Mouse (Mus musculus) intestine, embryonic 16.5 days (tissue): ENCODE data around the gene Gm37240. TPM values are rescaled to one million over a fixed set of nuclear protein-coding genes. Genes with fewer than 3 reads are reported as not detected.
A peak's percentile ranks its signal among the peaks of the same experiment; 100 is the strongest.

Source experiments
- ATAC-seq: fragments of 200-750 bp; cut with Nextera tagmentation; 2 replicates; pipeline ENCODE4 v1.8.0; 2017; ENCODE audit warnings: moderate TSS enrichment, moderate library complexity
- H3K27ac ChIP-seq: fragments of 300-500 bp; sonication (generic); 2 replicates; pipeline ENCODE4 v1.5.1; 2014; ENCODE audit warnings: mild to moderate bottlenecking, low read length
- H3K27me3 ChIP-seq: fragments of 300-500 bp; sonication (generic); replicated peaks from 2 replicates; pipeline ENCODE4 v1.6.1; 2014; ENCODE audit warnings: low read length, control low read depth, mixed read lengths; ENCODE audit not compliant: control insufficient read depth, insufficient read depth
- H3K36me3 ChIP-seq: fragments of 300-500 bp; sonication (generic); 2 replicates; pipeline ENCODE4 v1.6.1; 2014; ENCODE audit warnings: low read length, control low read depth; ENCODE audit not compliant: control insufficient read depth, insufficient read depth
- H3K4me1 ChIP-seq: fragments of 300-500 bp; sonication (generic); 2 replicates; pipeline ENCODE4 v1.6.1; 2014; ENCODE audit warnings: low read length, control low read depth, mixed read lengths; ENCODE audit not compliant: control insufficient read depth, insufficient read depth
- H3K4me2 ChIP-seq: fragments of 300-500 bp; sonication (generic); 2 replicates; pipeline ENCODE4 v1.6.1; 2014; ENCODE audit warnings: low read depth, low read length, control low read depth
- H3K4me3 ChIP-seq: fragments of 300-500 bp; sonication (generic); 2 replicates; pipeline ENCODE4 v1.5.1; 2014; ENCODE audit warnings: mild to moderate bottlenecking, low read length
- H3K9ac ChIP-seq: fragments of 300-500 bp; sonication (generic); 2 replicates; pipeline ENCODE4 v1.6.1; 2014; ENCODE audit warnings: low read depth, low read length
- H3K9me3 ChIP-seq: fragments of 300-500 bp; sonication (generic); 2 replicates; pipeline ENCODE4 v1.6.1; 2016; ENCODE audit warnings: low read length, control low read depth; ENCODE audit not compliant: control insufficient read depth
- WGBS: fragments of 180-500 bp; shearing (Covaris S2); extraction: QIAGEN DNeasy Blood & Tissue Kit; methylation state at CpG from one replicate; pipeline ENCODE4 v1.1.7; 2014; 5-methylcytosine and 5-hydroxymethylcytosine counted together
- polyA plus RNA-seq: library from polyadenylated mRNA; unstranded; fragments of >200 nt; fragmentation: Nextera tagmentation; extraction: Ambion mirVana; gene quantifications from 2 replicates; pipeline ENCODE4 v1.2.1, GENCODE M21; 2015

Gm37240 gene
- polyA plus RNA-seq, 1 experiment from 2014 or later: 6.8 TPM

DNA sequence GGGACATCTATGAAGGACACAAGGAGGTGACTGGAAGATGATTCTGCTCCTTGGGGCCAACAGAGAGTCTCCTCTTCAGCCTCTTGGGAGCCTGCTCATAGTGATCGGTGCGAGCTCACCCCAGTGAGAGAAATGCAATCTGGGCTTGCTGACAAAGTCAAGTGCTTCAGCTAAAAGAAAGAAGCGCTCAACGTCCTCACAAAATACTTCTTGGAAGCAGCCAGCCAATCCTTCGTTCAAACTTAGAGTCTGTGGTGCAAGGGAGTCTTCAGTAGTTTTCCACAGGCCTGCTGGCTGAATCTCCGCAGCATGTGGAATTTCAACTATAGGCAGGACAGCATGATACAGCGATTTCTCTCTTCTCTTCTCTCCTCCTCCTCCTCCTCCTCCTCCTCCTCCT is 680.8 kb downstream of the Gm37240 start:
- H3K9ac ChIP-seq: no peak overlapping the region
- no peak overlapping the region for H3K4me2 ChIP-seq
- WGBS: 74% methylated on average over 7 of the region's 7 CpGs
- no peak overlapping the region for H3K4me3 ChIP-seq
- no peaks in the 10 kb centered on the region for H3K9me3 ChIP-seq
- H3K36me3 ChIP-seq: no peaks in the 10 kb centered on the region
- peaks cover 5% of the 10 kb centered on the region; the same call in 1 of the 2 replicates for H3K4me1 ChIP-seq
- no peak for ATAC-seq
- no peak overlapping the region for H3K27ac ChIP-seq
- H3K27me3 ChIP-seq: no peaks in the 10 kb centered on the region

DNA sequence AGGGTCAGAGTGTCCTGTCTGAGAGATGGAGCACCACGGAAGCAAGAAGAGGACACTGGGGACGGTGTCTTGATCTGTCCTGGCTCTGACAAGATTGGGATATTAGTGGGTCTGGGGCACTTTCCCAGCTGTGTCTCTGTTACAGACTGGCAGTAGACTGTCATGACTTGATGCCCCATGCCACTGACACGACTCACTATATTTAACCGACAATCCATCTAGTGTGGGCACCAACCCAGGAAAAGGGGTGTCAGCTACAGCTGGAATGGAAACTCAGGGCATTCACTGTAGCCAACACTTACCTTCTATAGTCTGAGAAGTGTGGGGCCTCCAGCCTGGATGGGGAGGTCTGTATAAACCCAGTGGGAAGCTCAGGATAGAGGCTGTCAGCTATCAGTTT is 681.4 kb downstream of the Gm37240 start:
- Histone ChIP-seq H3K27ac (no peak overlapping the region), H3K9me3 (no peaks in the 10 kb centered on the region), H3K4me1 (peaks cover 5% of the 10 kb centered on the region; the same call in 1 of the 2 replicates), H3K27me3 (no peaks in the 10 kb centered on the region), H3K4me2 (no peak overlapping the region), H3K4me3 (no peak overlapping the region), H3K36me3 (no peaks in the 10 kb centered on the region), H3K9ac (no peak overlapping the region)
- ATAC-seq: no peak
- WGBS: 86% methylated on average over 4 of the region's 4 CpGs

DNA sequence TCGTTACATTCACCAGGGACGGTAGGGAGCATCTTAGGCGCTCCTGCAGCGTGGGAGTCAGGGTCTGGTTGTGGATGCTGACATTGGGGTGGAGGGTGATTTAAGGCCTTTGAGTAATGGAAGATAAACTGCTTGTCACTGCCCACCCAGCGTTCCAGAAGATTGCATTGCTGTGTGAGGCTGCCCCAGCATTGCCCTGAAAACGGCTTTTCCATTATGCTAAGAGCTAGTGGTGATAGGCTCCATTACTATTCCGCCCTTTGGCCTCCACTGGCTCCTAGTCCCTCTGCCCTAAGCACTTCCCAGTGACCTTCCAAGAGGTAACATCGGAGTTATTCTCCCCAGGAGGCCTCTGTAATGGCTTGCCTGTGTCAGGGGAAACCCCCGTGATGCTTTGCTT is 683.7 kb downstream of the Gm37240 start:
- Histone ChIP-seq H3K9ac (no peak overlapping the region), H3K36me3 (no peaks in the 10 kb centered on the region), H3K27me3 (no peaks in the 10 kb centered on the region), H3K9me3 (no peaks in the 10 kb centered on the region), H3K4me1 (no peaks in the 10 kb centered on the region), H3K4me2 (no peak overlapping the region), H3K4me3 (no peak overlapping the region), H3K27ac (no peak overlapping the region)
- WGBS: 58% methylated on average over 9 of the region's 9 CpGs
- no peak for ATAC-seq

DNA sequence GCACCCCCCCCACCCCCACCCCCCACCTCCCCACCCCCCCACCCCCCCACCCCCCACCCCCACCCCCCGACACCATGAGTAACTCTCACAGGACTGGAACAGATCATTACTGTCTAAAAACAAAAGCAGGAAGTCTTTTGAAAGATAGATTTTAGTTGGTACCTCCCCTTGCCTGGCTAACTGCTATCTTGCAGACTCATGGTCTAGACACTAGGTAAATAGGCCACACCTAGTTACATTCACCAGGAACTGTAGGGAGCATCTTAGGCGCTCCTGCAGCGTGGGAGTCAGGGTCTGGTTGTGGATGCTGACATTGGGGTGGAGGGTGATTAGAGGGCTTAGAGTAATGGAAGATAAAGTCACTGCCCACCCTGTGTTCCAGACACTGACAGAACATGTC is 684.6 kb downstream of the Gm37240 start:
- H3K9me3 ChIP-seq: no peaks in the 10 kb centered on the region
- ATAC-seq: peak; percentile 75
- no peak overlapping the region for H3K4me2 ChIP-seq
- WGBS: 36% methylated on average over 3 of the region's 3 CpGs
- no peak overlapping the region for H3K4me3 ChIP-seq
- H3K27ac ChIP-seq: no peak overlapping the region
- H3K27me3 ChIP-seq: no peaks in the 10 kb centered on the region
- no peak overlapping the region for H3K9ac ChIP-seq
- H3K36me3 ChIP-seq: no peaks in the 10 kb centered on the region
- no peaks in the 10 kb centered on the region for H3K4me1 ChIP-seq

DNA sequence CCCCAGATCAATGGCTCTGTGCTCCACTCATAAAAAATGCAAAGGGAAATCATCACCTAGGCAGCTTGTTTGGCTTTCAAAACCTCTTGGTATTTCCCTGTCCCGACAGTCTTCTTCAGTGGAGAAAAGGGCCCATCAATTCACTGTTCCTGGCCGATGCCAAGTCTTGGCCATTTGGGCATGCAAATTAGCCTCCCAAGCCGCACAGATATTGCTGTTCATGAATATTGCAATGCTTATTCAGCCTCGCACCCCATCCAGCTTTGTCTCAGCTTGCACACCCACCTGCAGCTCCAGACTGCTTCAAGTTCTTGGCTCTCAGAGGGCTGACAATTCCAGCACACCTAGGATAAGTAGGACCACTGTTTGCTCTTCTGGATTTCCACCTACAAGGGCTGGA is 685.5 kb downstream of the Gm37240 start:
- H3K9ac ChIP-seq: no peak overlapping the region
- WGBS: 74% methylated on average over 4 of the region's 4 CpGs
- H3K4me1 ChIP-seq: no peaks in the 10 kb centered on the region
- no peak for ATAC-seq
- no peaks in the 10 kb centered on the region for H3K9me3 ChIP-seq
- no peak overlapping the region for H3K4me3 ChIP-seq
- no peaks in the 10 kb centered on the region for H3K27me3 ChIP-seq
- no peaks in the 10 kb centered on the region for H3K36me3 ChIP-seq
- H3K4me2 ChIP-seq: no peak overlapping the region
- H3K27ac ChIP-seq: no peak overlapping the region

DNA sequence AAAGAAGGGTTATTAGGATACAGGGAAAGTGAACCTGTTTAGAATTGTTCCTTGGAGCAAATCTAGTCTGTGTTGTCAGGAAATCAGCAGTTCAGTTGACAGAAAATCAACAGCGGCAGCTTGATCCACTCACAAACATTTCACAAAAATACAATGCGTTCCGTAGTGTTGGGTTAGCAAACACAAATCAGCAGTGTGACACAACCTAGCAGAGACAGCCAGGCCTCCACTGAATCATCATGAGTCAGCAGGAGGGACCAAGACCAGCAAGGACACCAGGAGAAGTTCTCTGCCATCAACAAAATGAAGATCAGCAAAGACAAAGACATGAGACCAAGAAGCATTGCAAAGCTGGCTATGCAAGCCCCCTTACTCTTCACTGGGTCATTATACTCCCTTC is 688.8 kb downstream of the Gm37240 start:
- no peak for ATAC-seq
- H3K4me2 ChIP-seq: no peak overlapping the region
- no peak overlapping the region for H3K27ac ChIP-seq
- no peak overlapping the region for H3K9ac ChIP-seq
- 91% methylated on average over 3 of the region's 3 CpGs for WGBS
- H3K4me1 ChIP-seq: no peaks in the 10 kb centered on the region
- no peak overlapping the region for H3K4me3 ChIP-seq
- H3K36me3 ChIP-seq: no peaks in the 10 kb centered on the region
- H3K27me3 ChIP-seq: no peaks in the 10 kb centered on the region
- no peaks in the 10 kb centered on the region for H3K9me3 ChIP-seq

DNA sequence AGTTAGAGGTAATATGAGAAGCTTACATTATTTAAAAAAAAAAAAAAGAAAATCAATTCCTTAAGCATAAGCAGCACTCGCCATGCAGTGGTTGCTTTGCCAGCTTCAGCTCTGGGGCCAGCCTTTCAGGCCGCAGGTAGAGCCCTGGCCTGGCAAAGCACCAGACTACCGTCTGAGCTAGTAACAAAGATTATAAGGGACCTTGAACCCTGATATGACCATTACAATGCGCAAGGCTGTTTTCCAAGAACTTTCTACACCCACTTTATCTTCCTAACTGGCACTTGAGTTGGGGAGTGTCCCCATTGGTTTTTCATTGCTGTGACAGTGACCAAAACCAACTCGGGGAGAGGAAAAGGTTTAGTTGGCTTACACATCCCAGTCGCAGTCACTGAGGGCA is 690.2 kb downstream of the Gm37240 start:
- Histone ChIP-seq H3K4me1 (no peaks in the 10 kb centered on the region), H3K4me3 (no peak overlapping the region), H3K9ac (no peak overlapping the region), H3K36me3 (no peaks in the 10 kb centered on the region), H3K27me3 (no peaks in the 10 kb centered on the region), H3K27ac (no peak overlapping the region), H3K4me2 (no peak overlapping the region), H3K9me3 (no peaks in the 10 kb centered on the region)
- peak; percentile 65 for ATAC-seq
- WGBS: 72% methylated on average over 6 of the region's 6 CpGs

DNA sequence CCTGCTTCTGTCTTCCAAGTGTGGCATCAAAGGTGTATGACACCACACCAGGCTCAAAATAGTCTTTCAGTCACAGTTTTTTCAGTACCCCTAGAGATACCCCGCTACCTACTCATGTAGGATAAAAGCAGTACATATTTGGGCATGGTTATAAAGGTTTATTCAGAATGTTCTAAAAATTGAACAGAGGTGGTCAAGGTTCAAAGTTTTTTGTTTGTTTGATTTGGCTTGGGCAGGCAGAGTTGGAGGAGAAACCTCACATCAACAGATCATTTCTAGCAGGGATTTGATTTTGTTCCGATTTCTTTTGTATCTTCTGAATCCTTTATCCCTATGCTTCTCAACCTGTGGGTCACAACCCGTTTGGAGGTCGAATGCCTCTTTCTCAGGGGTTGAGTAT is 690.7 kb downstream of the Gm37240 start:
- no peaks in the 10 kb centered on the region for H3K9me3 ChIP-seq
- no peaks in the 10 kb centered on the region for H3K27me3 ChIP-seq
- H3K4me2 ChIP-seq: no peak overlapping the region
- WGBS: 83% methylated on average over 4 of the region's 4 CpGs
- ATAC-seq: no peak
- H3K36me3 ChIP-seq: no peaks in the 10 kb centered on the region
- no peak overlapping the region for H3K9ac ChIP-seq
- no peak overlapping the region for H3K4me3 ChIP-seq
- H3K4me1 ChIP-seq: no peaks in the 10 kb centered on the region
- no peak overlapping the region for H3K27ac ChIP-seq

DNA sequence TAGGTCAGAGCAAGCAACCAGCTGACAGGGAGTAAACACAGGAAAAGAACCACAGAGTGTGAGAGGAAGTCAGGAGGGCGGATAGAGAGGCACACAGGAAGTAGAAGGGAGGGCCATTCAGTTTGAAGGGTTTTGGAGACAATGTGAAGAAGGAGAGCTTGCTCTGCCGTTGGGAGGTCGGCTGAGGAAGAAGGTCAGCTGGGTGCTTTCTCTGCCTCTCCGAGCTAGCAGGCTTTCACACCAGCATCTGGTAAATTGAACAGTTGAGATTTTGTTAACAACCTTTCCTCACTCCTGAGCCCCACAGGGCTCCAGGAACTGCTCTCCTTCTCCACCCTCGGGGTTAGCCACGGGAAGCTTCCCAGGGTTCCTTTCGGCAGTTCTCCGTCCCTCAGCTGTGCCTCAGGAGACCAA is 692.2 kb downstream of the Gm37240 start:
- no peak overlapping the region for H3K27ac ChIP-seq
- 0 out of 2 replicates have a peak, but pooled peaks have one; percentile 60 for ATAC-seq
- H3K9ac ChIP-seq: no peak overlapping the region
- WGBS: 67% methylated on average over 8 of the region's 8 CpGs
- H3K4me3 ChIP-seq: peak overlapping the region; percentile 21; the same call in 1 of the 2 replicates
- H3K27me3 ChIP-seq: no peaks in the 10 kb centered on the region
- no peaks in the 10 kb centered on the region for H3K9me3 ChIP-seq
- no peaks in the 10 kb centered on the region for H3K36me3 ChIP-seq
- H3K4me2 ChIP-seq: no peak overlapping the region
- no peaks in the 10 kb centered on the region for H3K4me1 ChIP-seq

DNA sequence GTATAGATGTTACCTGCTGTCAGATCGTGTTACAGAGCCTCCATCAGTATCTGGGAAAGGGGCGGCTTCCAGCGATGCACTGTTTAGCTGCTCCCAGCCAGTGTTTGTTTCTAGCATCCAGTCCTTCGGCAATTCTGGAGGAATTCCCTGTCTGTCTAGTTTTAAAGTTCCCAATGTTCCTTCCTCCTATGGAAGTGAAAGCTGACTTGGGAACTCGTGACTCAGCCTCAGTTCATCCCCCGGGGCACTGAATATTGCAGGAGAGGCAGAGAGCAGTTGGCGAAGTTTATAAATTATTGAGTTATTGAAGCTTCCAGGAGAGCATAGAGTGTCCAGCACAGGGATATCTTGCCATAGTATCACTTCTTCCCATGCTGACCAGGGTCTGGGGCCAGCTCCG is 697.5 kb downstream of the Gm37240 start:
- Histone ChIP-seq H3K9ac (no peak overlapping the region), H3K4me1 (peaks cover 17% of the 10 kb centered on the region), H3K36me3 (no peaks in the 10 kb centered on the region), H3K4me2 (no peak overlapping the region), H3K9me3 (no peaks in the 10 kb centered on the region), H3K27ac (no peak overlapping the region), H3K27me3 (no peaks in the 10 kb centered on the region), H3K4me3 (no peak overlapping the region)
- 58% methylated on average over 8 of the region's 8 CpGs for WGBS
- no peak for ATAC-seq
